Mouse (Mus musculus) testis, adult 2 months (tissue): ENCODE measurements at regions not wholly inside any gene's neighbourhood (a gene's known extent, or its start where the extent isn't known, plus 50 kb on each side); places are given as distances from the start of the nearest gene placed in this dataset.

Source experiments
- H3K27ac ChIP-seq: fragments of 200-500 bp; 2 replicates; pipeline ENCODE4 v1.5.1; 2012; ENCODE audit warnings: low read depth, low read length; ENCODE audit not compliant: control insufficient read depth, insufficient read depth
- H3K27me3 ChIP-seq: fragments of 200-500 bp; 2 replicates; pipeline ENCODE4 v1.6.1; 2012; ENCODE audit warnings: mild to moderate bottlenecking, low read length, moderate library complexity; ENCODE audit not compliant: control insufficient read depth, insufficient read depth
- H3K36me3 ChIP-seq: fragments of 200-500 bp; 2 replicates; pipeline ENCODE4 v1.6.1; 2012; ENCODE audit warnings: mild to moderate bottlenecking, low read length; ENCODE audit not compliant: control insufficient read depth, insufficient read depth
- H3K4me1 ChIP-seq: fragments of 200-500 bp; 2 replicates; pipeline ENCODE4 v1.6.1; 2012; ENCODE audit warnings: low read length; ENCODE audit not compliant: control insufficient read depth, insufficient read depth
- H3K4me3 ChIP-seq: fragments of 200-500 bp; 2 replicates; pipeline ENCODE4 v1.5.1; 2012; ENCODE audit warnings: low read depth, mild to moderate bottlenecking, low read length, moderate library complexity, mixed read lengths; ENCODE audit not compliant: control insufficient read depth
- CTCF ChIP-seq: fragments of 200-500 bp; IDR thresholded peaks from 2 replicates; pipeline ENCODE4 v1.5.1; 2012; ENCODE audit warnings: low read depth, mild to moderate bottlenecking, inconsistent platforms, low read length, moderate library complexity; ENCODE audit not compliant: control insufficient read depth, insufficient read depth, insufficient replicate concordance
- POLR2A ChIP-seq: fragments of 200-500 bp; IDR thresholded peaks from 2 replicates; pipeline ENCODE4 v1.6.1; 2012; ENCODE audit warnings: low read depth, mild to moderate bottlenecking, inconsistent platforms, low read length, moderate library complexity; ENCODE audit not compliant: control insufficient read depth

DNA sequence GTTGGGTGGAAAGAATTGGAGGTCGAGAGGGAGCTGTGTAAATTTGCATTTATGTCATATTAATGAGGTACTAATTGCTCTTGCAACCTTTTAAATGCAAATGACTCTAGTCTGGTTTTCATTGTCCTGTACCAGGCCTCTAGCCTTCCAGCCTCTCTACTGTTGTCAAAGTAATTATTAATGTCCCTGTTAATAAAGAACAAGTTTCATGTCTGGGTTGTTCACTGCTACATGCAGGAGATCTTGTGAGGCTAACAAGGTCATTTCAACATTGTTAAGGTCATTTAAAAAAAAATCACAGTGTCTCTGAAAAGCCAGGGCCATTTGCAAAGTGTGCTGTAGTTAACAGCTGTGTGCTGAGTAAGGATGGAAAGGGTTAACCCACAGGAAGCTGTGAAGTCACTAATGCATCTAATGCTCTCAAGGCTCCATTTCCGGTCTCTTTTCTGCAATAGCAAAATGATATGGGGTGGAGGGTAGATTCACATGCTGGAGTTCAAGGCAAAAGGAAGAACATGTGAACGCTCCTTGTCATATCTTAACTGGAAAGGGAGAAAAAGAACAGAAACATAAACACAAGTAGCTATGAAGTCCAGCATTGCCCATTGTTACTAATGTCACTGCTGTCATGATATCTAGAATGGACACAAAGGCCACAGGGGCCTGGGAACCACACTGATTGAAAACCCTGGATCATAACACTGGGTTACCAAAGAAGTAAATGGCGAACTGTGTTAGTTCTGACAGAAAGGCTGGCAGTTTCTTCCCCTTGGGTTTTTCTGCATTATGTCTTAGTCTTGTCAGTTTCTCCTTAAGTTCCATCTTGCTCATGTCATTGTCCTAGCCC lies 197.5 kb upstream of the Id2 start:
- Histone ChIP-seq H3K4me3 (no peak overlapping the region), H3K27me3 (no peaks in the 10 kb centered on the region), H3K4me1 (no peaks in the 10 kb centered on the region), H3K36me3 (no peaks in the 10 kb centered on the region), H3K27ac (no peak overlapping the region)
- TF ChIP-seq POLR2A (no peak), CTCF (no peak)

DNA sequence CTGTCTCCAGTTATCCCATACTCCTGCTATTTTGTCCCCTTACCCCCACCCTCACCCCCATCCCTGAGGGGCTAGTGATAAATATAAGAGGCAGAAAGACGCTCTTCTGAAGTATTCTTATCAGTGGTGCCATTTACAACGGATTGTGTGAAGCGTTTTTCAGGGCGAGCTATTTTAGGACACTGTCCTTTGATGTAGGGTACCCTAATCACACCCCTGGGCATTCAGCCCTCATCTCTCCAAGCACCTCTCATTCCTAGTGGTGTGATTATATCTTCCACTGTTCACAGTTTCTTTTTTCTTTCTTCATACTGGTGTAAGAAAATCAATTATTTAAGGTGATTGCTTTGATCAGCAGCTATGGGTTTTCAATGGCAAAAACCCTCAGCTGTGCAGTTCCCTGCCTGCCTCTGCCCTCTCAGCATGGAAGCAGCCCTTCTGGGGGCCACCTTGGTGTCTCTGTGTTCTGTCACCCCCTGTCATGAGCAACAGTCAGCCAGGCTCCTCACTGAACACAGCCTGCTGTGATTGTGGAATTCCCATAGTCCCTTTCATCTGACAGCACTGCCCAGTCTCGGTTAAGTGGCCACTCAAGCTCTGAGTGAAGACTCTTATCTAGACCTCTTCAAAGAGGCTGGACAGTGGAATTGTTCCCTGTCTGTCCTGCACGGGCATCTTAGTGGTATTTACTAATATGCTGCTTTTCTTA lies 196.7 kb upstream of the Id2 start:
- Histone ChIP-seq H3K4me1 (no peaks in the 10 kb centered on the region), H3K36me3 (no peaks in the 10 kb centered on the region), H3K27ac (no peak overlapping the region), H3K27me3 (no peaks in the 10 kb centered on the region), H3K4me3 (no peak overlapping the region)
- TF ChIP-seq POLR2A (no peak), CTCF (no peak)

DNA sequence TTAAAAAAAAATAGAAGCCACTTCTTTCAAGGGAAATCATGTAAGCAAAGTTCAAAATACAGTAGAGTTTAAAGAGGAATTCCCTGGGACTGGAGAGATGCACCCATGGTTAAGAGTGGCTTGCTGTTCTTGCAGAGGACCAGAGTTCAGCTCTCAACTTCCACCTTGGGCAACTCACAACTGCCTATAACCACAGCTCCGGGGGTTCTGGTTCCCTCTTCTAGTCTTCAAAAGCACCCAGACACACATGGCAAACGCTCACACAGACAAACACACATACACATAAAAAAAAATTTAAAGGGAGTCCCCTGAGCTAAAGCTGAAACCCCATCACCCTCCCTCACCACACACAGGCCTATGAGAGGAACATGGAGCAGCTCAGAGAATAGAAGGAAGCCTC lies 192.4 kb upstream of the Id2 start:
- H3K4me1 ChIP-seq, result no peaks in the 10 kb centered on the region
- H3K4me3 ChIP-seq, result no peak overlapping the region
- no peaks in the 10 kb centered on the region for H3K27me3 ChIP-seq
- H3K27ac ChIP-seq, result no peak overlapping the region
- H3K36me3 ChIP-seq, result no peaks in the 10 kb centered on the region
- TF ChIP-seq CTCF (no peak), POLR2A (no peak)

DNA sequence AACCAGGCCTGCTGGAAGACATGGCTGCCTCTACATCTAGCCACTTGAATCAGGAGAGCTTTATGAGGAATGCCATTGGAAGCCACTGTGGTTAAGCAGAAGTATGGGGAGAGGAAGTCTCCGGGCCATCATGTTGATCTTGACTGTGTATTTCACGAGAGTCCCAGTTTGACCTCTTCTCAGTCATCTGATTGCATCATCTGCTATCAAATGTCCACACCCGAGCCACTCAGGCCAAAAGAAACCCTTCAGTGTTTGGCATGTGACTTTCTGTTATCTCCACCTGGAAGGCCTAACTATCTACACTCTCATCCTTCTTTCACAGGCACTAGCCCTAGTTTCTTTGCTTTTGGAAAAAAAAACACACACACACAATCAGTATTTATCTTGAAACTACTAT lies 186.9 kb upstream of the Id2 start:
- no peaks in the 10 kb centered on the region for H3K36me3 ChIP-seq
- no peaks in the 10 kb centered on the region for H3K27me3 ChIP-seq
- H3K4me1 ChIP-seq, result no peaks in the 10 kb centered on the region
- TF ChIP-seq CTCF (no peak), POLR2A (no peak)
- H3K4me3 ChIP-seq, result no peak overlapping the region
- no peak overlapping the region for H3K27ac ChIP-seq

DNA sequence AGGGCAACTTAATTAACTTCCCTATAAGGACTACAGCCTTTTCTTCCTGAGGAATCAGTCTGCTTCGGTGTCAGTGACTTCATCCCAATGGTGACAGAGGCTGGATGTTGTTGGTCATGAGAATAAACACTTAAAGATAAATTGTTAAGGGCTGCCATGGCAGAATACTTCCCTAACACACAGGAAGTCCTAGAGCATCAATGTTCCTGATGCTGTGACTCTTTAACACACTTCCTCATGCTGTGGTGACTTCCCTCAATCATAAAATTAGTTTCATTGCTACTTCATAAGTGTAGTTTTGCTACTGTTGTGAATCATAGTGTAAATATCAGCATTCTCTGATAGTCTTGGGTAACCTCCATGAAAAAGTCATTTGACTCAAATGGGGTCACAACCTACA lies 184.5 kb upstream of the Id2 start:
- Histone ChIP-seq H3K27ac (no peak overlapping the region), H3K4me1 (no peaks in the 10 kb centered on the region), H3K36me3 (no peaks in the 10 kb centered on the region), H3K27me3 (no peaks in the 10 kb centered on the region), H3K4me3 (no peak overlapping the region)
- TF ChIP-seq POLR2A (no peak), CTCF (no peak)

DNA sequence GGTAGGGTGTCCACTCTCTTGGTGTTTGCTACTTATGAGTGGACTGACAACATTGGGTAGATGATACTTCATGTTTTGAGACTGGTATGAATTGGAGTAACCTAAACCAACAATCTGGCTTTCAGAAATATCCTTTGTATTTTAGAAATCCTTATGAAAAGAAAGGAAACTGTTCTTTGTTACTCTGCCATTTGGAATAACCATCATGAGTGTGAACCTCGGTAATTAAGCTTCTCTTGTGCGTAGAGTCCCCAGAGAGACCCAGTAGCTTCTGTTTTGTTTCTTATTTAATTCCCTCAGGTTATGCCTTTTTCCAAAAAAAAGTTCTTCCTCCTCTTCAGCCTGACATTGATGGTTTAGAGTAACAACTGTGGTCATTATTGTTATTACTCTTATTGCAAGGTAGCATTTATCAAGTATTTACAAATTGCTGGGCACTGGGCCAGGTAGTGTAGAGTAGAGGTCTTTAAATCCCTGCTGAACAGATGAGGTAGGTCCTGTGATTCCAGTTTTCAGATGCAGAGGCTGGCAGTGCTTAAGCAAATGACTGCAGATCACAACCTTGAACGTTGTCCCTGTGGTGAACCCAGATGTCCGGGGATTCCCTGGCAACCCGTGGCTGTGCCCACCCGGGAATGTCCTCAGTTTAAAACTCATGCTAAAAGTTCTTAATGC lies 176.8 kb upstream of the Id2 start:
- no peak overlapping the region for H3K27ac ChIP-seq
- no peak overlapping the region for H3K4me3 ChIP-seq
- no peaks in the 10 kb centered on the region for H3K4me1 ChIP-seq
- H3K27me3 ChIP-seq, result no peaks in the 10 kb centered on the region
- H3K36me3 ChIP-seq, result no peaks in the 10 kb centered on the region
- TF ChIP-seq POLR2A (no peak), CTCF (no peak)

DNA sequence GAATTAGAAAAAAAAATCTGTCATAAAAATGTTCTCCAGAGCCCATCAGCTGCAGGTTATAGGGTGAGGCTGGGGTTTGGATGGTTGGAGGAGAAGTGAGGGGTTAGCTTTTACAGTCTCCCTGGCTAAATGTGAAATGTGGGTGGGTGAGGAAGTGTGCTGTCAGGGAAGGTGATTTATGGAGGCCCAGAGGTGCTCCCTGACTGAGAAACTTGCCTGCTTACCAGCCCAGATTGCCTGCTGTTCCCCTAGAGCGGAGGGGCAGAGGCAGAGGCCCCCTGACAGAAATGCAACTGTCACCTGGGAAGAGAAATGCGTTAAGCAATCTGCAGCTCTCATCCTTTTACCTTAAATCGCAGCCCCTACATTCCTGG lies 175.8 kb upstream of the Id2 start:
- Histone ChIP-seq H3K4me3 (no peak overlapping the region), H3K36me3 (no peaks in the 10 kb centered on the region), H3K4me1 (no peaks in the 10 kb centered on the region), H3K27me3 (no peaks in the 10 kb centered on the region), H3K27ac (no peak overlapping the region)
- TF ChIP-seq POLR2A, result no peak
- no peak for TF ChIP-seq CTCF

DNA sequence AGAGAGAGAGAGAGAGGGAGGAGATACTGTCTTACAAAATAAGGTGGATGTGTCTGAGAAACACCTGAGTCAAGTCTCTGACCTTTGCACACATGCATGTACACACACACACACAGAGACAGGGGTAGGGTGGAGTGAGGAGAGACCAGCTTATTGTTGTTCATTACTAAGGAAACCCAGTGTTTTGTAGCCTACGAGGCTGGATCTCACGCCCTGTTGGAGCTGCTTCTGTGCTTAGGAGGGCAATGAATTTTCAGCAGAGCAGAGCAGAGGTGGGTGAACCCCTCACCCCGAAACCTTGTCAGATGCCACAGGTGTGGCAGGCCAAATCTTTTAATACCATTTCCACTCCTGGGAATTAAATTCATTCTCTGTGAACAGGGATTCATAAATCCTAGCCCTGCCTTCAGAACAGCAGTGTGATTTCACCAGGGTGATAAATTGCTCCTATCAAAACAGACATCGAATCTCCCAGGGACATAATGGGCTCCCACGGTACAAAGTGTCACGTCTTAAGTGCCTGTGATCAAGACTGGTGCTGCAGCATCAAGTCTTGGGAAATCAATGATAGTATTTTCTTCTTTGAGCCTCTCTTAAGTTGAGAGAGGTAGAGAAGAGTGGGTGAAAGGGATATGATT lies 175.3 kb upstream of the Id2 start:
- Histone ChIP-seq H3K4me1 (no peaks in the 10 kb centered on the region), H3K27ac (no peak overlapping the region), H3K27me3 (no peaks in the 10 kb centered on the region), H3K36me3 (no peaks in the 10 kb centered on the region), H3K4me3 (no peak overlapping the region)
- no peak for TF ChIP-seq POLR2A
- no peak for TF ChIP-seq CTCF
